Mouse (Mus musculus) T-helper 1 cell (primary cell): Measurements from ENCODE around the gene Tdrd5.
"Not testable (repeated sequence)": the region's sequence is repeated elsewhere in the genome, so short reads cannot be mapped to it uniquely, and the experiment has no call there.

ENCODE experiments used
- in situ Hi-C: fragments of 300-600 bp; cut with MboI, MseI; formaldehyde crosslinking; loops from one replicate; pipeline ENCODE4 v1.15.1; 2025; ENCODE audit warnings: high pct_unique_total_duplicates

Gene Tdrd5

DNA sequence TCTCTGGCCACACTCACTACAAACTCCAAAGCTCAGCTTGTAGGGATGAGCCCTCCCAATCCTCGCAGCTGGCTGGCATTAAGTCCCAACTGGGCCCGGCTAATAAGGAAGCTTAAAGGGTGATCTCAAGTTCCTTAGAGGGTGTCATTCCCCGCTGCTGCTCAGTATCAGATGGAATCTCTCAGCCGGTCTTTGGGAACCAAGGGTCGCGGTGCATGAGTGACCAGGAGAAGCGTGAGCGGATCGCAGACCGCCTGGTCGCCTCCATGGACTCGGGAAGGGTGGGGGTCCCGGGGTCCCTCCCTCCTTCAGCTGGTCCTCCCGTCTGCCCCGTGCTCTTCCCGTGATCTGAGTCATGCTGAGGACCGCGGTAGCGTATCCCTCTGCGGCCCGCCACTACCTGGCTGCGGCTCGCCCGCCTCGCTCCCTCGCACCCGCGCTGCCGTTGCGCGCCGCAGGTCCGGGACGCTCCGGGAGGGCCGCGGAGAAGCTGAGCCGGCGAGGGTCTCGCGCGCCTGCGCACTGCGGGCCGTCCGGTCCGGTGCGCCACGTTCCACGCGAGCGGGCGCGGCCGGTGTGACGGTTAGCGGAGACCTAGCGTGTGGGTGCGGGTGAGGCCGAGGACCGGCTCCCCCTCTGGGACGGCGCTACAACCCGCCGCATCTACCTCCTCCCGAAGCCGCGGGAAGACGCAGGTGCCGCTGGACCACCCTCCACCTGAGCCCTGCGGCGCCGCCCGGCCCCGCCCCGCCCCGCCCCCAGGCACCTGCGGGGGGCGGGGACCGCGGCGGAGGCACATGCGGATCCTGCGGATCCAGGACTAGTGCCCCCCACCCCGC, at the start of gene Tdrd5:
Gene Tdrd5, minus strand, starts transcription at position 754 of the 839 bp plus-strand sequence.
- in situ Hi-C loops, result no loop called here

DNA sequence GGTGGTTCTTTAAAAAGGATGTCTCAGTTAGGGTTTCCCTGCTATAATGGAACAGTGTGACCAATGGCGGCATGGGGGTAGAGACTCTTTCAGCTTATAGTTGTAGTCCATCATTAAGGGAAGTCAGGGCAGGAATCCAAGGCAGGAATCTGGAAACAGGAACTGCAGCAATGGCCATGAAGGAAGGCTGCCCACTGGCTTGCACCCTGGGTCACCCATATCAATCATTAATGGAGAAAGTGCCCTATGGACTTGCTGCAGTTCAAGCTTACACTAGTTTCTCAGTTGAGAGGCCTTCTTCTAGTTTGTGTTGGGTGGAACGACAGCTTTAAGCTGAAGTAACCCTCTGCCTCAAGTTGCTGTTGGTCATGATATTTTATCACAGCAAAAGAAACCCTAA, 49.0 kb upstream of the Tdrd5 start:
- in situ Hi-C loops, result no loop called here

GRCm38 (mm10) chr1:156350441-156350840, 47.0 kb upstream of the Tdrd5 start:
- in situ Hi-C loops, result no loop called here

DNA sequence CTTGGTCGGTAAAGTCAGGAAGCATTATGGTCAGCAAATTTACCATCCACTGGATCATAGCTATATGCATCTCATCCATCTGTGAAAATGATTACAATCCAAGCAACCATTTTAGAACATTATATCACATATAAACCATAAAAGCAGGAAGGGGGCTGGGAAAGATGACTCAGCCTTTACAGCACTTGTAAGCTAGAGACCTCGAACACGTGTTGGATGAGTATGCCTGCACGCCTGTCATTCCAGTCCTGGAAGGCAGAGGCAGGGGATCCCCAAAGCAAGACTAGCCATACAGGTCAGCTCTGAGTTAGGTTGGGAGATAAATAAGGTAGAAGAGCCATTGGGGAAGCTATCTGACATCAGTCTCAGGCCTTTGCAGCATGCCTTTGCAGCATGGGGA, 45.6 kb upstream of the Tdrd5 start:
- in situ Hi-C loops, result no loop called here

GRCm38 (mm10) chr1:156345633-156346032, 42.2 kb upstream of the Tdrd5 start:
- in situ Hi-C loops, result no loop called here

- in situ Hi-C loops, result no loop called here
These were observed 41.0 kb upstream of the Tdrd5 start for GRCm38 (mm10) chr1:156344433-156344832.

GRCm38 (mm10) chr1:156340847-156341246, 37.4 kb upstream of the Tdrd5 start:
- in situ Hi-C loops, result no loop called here

DNA sequence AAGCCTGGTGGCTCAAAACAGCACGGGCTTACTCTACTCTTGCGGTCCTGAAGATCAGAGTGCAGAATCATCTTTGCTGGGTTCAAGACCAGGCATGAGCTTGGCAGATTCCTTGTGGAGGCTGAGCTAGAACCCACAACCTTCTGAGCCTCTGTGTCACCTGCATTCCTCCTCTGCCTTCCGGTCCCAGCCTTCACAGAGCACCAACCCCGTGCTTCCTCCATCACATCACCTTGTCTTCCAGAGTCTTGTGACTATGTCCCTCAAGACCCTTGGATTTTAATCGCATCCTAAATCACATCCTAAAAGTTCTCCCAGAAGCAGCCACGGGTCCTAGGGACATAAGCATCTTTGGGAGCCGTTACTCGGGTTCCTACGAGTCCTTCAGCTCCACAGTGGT, 19.7 kb upstream of the Tdrd5 start:
- in situ Hi-C loops, result no loop called here

DNA sequence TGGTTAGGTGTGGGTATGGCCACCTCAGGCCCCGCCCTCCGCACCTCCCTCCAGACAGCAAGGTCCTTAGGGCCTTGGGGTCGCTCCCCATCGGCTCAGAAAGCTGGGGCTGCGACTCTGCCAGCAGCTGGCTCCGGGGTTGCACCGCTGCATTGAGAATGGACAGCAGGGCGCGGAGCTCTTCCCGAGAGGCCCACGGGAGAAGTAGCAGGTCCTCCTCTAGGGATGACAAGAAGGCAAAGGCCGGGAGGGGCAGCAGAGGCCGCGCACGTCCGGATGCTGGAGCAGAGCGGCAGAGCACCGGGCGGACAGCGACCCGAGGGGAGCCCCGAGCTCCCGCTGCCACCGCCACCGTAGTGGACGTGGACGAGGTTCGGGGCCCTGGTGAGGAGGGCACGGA, 7.2 kb upstream of the Tdrd5 start, which contains the start of gene Nphs2:
Gene Nphs2, plus strand, starts transcription at position 98 of the 400 bp plus-strand sequence.
- in situ Hi-C loops, result no loop called here

DNA sequence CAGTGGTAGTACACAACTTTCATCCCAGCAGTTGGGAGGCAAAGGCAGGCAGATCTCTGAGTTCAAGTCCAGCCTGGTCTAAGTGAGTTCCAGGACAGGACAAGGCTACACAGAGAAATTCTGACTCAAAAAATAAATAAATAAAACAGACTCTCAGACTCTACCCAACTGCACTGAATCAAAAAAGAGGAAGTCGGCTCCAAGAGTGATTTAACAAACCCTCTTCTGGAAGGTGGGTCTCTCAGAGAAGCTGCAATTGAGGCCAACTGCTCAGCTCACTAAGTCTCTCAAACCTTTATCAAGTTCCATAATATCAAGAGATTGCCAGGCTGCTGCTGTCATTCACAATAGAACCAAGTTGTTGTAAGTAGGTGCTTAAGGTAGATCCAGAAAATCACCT, 5.1 kb upstream of the Tdrd5 start:
- in situ Hi-C loops, result no loop called here

DNA sequence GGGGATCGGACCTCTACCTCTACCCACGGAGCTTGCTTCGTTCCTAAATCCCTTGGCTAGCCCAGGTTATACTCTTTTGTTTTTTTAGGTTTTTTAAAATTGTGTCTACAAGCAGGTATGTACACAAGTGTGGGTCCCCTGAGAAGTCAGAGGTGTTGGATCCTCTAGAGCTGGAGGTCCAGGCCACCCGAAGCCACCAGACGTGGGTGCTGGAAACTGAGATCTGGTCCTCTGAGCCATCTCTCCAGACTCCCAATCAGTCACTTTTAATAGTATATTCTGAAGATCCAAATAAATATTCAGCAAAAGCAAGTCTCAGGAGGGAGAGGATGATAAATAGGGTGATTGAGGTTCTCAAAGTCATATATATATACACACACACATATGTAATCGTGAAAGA, 13.4 kb downstream of the Tdrd5 start:
- in situ Hi-C loops, result no loop called here

GRCm38 (mm10) chr1:156289222-156289587, 14.3 kb downstream of the Tdrd5 start:
- in situ Hi-C loops, result not testable (repeated sequence)

DNA sequence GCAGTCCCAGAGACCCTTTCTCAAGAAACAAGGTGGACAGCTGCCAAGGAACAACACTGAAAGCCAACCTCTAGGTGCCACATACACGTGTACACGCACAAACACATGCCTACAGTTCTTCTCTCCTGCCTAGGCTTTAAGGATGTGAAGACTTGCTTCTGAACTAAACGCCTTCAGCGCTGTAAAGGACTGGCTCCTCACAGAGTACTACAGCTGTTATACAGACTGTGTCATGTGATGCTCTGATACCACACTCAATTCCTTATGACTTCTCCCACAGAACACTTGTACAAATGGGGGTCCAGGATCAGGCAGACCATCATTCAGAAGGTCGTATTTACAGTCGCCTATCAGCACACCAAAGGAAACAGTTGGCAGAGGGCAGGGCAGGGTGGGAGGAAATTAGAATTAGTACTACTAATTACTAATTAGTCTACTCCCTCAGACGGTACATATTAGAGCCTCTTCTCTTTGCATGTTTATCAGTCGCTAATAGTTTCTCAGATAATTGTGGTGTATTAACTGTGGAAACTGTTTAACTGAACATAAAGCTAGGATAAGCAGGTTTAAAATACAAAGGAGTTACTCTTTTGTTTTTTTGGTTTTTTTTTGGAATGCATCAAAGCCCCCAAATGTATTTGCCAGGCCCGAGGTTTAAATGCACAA, 14.8 kb downstream of the Tdrd5 start:
- in situ Hi-C loops, result no loop called here

GRCm38 (mm10) chr1:156285541-156285896, 17.9 kb downstream of the Tdrd5 start:
- in situ Hi-C loops, result no loop called here

DNA sequence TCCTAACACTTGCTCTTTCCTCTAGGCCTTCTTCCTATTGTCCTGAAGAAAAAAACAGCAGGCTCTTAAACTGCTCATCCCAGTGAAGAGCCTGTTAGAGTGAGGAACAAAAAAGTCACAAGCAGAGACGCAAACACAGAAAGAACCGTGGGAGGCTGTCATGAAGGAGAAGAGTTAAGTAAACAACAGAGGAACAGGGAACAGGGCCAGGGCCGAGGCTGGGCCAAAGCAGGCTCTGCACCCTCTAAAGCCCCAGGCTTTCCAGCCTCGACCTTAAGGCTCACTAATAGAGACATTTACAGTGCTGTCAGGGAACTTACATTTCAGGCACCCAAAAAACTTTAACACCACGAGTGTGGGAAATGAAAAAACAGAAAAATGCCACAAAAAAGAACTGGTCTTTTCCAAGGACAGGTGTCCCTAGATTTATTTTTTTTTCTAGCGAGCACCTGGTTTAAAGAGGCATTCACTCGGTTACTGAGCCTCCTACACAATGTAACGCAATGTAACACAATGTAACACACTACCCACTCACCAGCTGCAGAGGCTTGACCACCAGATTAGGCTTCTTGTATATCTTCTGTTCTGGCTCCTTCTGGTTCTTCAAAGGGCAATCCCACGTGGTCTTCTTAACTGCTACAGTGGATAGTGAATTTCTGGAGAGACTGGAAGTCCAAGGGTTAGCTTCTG, 18.5 kb downstream of the Tdrd5 start:
- in situ Hi-C loops, result no loop called here

DNA sequence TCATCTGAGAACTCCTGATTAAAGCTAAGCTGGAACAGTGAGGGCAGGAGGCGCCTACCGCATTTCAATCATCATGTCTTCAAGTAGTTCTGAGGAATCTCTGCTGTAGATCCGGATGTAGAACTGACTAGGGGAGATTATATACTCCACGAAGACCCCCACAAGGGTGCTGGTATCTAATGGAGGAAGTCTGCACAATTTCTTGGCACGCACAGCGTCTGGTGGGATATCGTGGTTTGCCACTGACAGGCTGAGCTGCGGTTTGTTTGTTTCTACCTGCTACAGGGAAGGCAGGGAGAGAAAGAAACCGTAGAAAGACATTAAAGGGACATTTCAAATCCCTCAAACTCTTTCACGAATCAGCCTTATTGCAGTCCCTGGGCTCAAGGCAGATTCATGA, 19.3 kb downstream of the Tdrd5 start:
- in situ Hi-C loops, result no loop called here

DNA sequence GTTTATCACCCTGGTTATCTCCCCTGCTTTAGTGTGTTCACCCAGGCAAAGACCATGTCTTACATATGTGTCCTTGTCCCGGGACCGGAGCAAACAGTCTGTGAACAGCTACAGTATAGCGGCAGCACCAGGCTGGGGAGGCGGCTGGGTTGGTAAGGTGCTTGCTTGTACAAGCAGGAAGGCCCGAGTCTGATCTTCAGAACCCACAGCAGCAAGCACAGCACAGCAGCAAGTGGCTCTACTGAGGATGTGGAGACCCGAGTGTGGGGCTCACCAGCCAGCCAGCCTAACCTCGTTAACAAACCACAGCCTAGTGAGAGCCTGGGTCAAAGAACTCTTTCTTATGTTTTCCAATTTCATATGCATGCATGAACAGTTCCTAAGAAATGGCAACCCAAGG, 23.3 kb downstream of the Tdrd5 start:
- in situ Hi-C loops, result no loop called here

DNA sequence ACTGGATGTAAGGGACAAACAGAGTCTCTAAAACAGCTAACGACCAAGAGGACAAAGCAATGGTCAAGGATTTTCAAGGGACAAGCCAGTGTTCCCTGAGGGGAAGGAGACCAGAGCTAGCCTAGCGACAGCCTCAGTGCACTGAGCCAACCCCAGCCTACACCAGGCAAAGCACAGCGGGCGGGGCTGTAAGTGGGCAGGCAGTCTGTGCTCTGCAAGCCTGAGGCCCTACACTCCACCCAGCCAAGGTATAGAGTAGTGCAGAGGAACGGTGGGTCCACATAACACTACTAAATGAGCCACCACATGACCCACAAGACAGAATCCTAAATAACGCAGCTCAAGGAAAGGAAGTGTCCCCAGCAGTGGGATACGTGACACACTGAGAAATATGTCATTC, 29.8 kb downstream of the Tdrd5 start:
- in situ Hi-C loops, result no loop called here

DNA sequence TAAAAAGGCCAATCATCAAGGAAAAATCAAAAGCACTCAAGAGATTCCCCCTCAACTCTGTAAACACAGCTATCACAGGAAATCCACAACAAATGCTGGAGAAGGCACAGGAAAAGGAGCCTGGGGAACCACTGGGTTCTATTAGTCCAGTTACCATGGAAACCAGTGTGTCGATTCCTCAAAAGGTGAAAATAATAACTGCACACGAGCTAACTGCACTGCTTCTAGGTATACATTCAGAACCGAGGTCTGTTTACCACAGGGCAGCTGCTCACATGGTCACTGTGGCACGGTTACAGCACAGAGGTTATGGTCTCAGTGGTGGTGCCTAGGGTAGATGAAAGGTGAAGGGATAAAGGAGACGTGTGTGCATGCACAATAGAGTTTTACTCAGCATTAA, 31.8 kb downstream of the Tdrd5 start:
- in situ Hi-C loops, result no loop called here

GRCm38 (mm10) chr1:156270471-156270870, 33.0 kb downstream of the Tdrd5 start:
- in situ Hi-C loops, result no loop called here

DNA sequence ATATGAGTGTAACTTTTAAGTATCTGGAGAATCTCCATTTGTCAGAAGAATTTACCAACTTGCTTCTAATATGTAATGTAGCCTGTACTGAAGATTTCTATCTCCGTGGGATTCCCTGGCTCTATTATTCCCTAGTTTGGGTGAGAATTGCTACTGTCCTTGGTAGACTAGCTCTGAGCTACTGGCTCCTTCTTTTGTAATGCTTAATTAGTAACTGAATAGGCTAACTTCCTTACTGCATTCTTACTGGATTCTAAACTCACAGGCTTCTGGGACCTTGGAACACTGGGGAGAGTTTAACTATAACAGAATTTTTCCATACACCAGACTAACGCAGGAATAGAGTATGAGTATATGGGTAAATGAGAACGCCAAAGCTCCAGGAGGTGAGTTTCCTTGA, 34.9 kb downstream of the Tdrd5 start:
- in situ Hi-C loops, result not testable (repeated sequence)

GRCm38 (mm10) chr1:156263946-156264345, 39.5 kb downstream of the Tdrd5 start:
- in situ Hi-C loops, result no loop called here

DNA sequence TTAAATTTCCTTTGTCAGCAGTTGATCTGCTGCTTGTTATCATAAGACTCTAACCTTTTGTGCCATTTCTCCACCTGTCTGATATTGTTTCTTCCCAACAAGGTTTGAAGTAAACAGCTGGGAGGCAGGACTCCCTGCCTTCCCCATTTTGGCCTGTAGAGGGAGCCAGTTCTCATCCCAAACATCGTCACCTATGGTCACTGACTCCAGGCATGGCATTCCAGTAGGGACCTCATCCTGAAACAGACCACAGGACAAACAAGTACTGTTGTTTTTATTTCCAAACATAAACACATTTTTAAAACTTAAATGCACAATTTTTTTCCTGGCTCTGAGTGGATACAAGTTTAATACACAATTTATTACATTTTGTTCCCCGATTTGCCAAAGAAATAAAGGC, 40.1 kb downstream of the Tdrd5 start:
- in situ Hi-C loops, result no loop called here
